Mouse (Mus musculus) liver, embryonic 14.5 days (tissue): ENCODE measurements at regions not wholly inside any gene's neighbourhood (a gene's known extent, or its start where the extent isn't known, plus 50 kb on each side); places are given as distances from the start of the nearest gene placed in this dataset. TPM values are rescaled to one million over a fixed set of nuclear protein-coding genes. Genes with fewer than 3 reads are reported as not detected.

Source experiments
- ATAC-seq: fragments of 200-750 bp; cut with Nextera tagmentation; 2 replicates; pipeline ENCODE4 v1.8.0; 2017; ENCODE audit warnings: moderate number of reproducible peaks, mild to moderate bottlenecking, moderate library complexity; ENCODE audit not compliant: insufficient read depth
- DNase-seq, 3 experiments: peaks; one replicate each; pipeline ENCODE4 v3.0.0-alpha.2; 2012 to 2013; ENCODE audit warnings: low read depth in 3 of 3, low spot score in 3 of 3
- H3K27ac ChIP-seq: fragments of 300-500 bp; sonication (generic); 2 replicates; pipeline ENCODE4 v1.5.1; 2014; ENCODE audit warnings: moderate library complexity, mild to moderate bottlenecking, control low read depth, inconsistent platforms
- H3K27me3 ChIP-seq: fragments of 300-500 bp; sonication (generic); 2 replicates; pipeline ENCODE4 v1.6.1; 2014; ENCODE audit warnings: mild to moderate bottlenecking, low read length, moderate library complexity; ENCODE audit not compliant: control insufficient read depth, insufficient read depth
- H3K36me3 ChIP-seq: fragments of 300-500 bp; sonication (generic); replicated peaks from 2 replicates; pipeline ENCODE4 v1.6.1; 2014; ENCODE audit warnings: low read depth; ENCODE audit not compliant: control insufficient read depth, insufficient read depth
- H3K4me1 ChIP-seq, 2 experiments: fragments of 200-500 bp in 1 of 2; fragments of 300-500 bp in 1 of 2; sonication (generic) in 1 of 2; replicated peaks; 2 replicates each; pipeline ENCODE4 v1.6.1; 2012 to 2014; ENCODE audit warnings: antibody characterized with exemption in 1 of 2, inconsistent platforms in 1 of 2, low read length in 1 of 2; ENCODE audit not compliant: control insufficient read depth in 2 of 2, insufficient read depth in 2 of 2
- H3K4me2 ChIP-seq: fragments of 300-500 bp; sonication (generic); 2 replicates; pipeline ENCODE4 v1.6.1; 2014; ENCODE audit warnings: low read depth, mild to moderate bottlenecking, control low read depth, moderate library complexity
- H3K4me3 ChIP-seq, 2 experiments: fragments of 200-500 bp in 1 of 2; fragments of 300-500 bp in 1 of 2; sonication (generic) in 1 of 2; 2 replicates each; pipeline ENCODE4 v1.5.1; 2012 to 2014; ENCODE audit warnings: low read depth in 2 of 2, low read length in 2 of 2, mild to moderate bottlenecking in 2 of 2, control low read depth in 1 of 2, inconsistent platforms in 1 of 2, moderate library complexity in 1 of 2; ENCODE audit not compliant: insufficient read depth in 1 of 2
- H3K9ac ChIP-seq: fragments of 300-500 bp; sonication (generic); replicated peaks from 2 replicates; pipeline ENCODE4 v1.6.1; 2014; ENCODE audit warnings: mild to moderate bottlenecking, control low read depth, moderate library complexity
- H3K9me3 ChIP-seq: fragments of 300-500 bp; sonication (generic); 2 replicates; pipeline ENCODE4 v1.6.1; 2016; ENCODE audit warnings: low read length, mixed read lengths; ENCODE audit not compliant: control insufficient read depth
- CTCF ChIP-seq: IDR thresholded peaks from 2 replicates; pipeline ENCODE4 v1.5.1; 2016; ENCODE audit warnings: antibody characterized with exemption, low read depth, control low read depth
- EP300 ChIP-seq: IDR thresholded peaks from 2 replicates; pipeline ENCODE4 v1.6.1; 2016; ENCODE audit warnings: antibody characterized with exemption, low read depth
- WGBS: fragments of 180-500 bp; shearing (Covaris S2); extraction: QIAGEN DNeasy Blood & Tissue Kit; methylation state at CpG from one replicate; pipeline ENCODE4 v1.1.7; 2014; ENCODE audit not compliant: insufficient replicate concordance; 5-methylcytosine and 5-hydroxymethylcytosine counted together
- microRNA-seq: library from miRNA; unstranded; fragments of <30 nt; microRNA quantifications from one replicate; pipeline ENCODE4, GENCODE M21; 2016

- Histone ChIP-seq H3K9me3 (no peaks in the 10 kb centered on the region), H3K4me3 (no peak overlapping the region), H3K4me1 (no peaks in the 10 kb centered on the region), H3K27me3 (no peaks in the 10 kb centered on the region), H3K27ac (no peak overlapping the region), H3K4me2 (no peak overlapping the region), H3K36me3 (no peaks in the 10 kb centered on the region), H3K9ac (no peak overlapping the region)
- DNase-seq (no peak), ATAC-seq (no peak)
- TF ChIP-seq EP300 (no peak), CTCF (no peak)
- 57% methylated on average over 2 of the region's 2 CpGs for WGBS
Observed at GRCm38 (mm10) chr3:33219271-33220065, 76.4 kb upstream of the Pex5l start.

- Histone ChIP-seq H3K4me2 (no peak overlapping the region), H3K9ac (no peak overlapping the region), H3K27me3 (no peaks in the 10 kb centered on the region), H3K36me3 (no peaks in the 10 kb centered on the region), H3K4me3 (no peak overlapping the region), H3K27ac (no peak overlapping the region), H3K4me1 (no peaks in the 10 kb centered on the region), H3K9me3 (no peaks in the 10 kb centered on the region)
- DNase-seq (no peak), ATAC-seq (no peak)
- 52% methylated on average over 2 of the region's 2 CpGs for WGBS
- TF ChIP-seq EP300 = no peak
- no peak for TF ChIP-seq CTCF
Observed at GRCm38 (mm10) chr3:33218291-33218690, 75.2 kb upstream of the Pex5l start.

- Histone ChIP-seq H3K4me1 (no peaks in the 10 kb centered on the region), H3K27ac (no peak overlapping the region), H3K9ac (no peak overlapping the region), H3K9me3 (no peaks in the 10 kb centered on the region), H3K27me3 (no peaks in the 10 kb centered on the region), H3K36me3 (no peaks in the 10 kb centered on the region), H3K4me2 (no peak overlapping the region), H3K4me3 (no peak overlapping the region)
- TF ChIP-seq CTCF (no peak), EP300 (no peak)
- no peak for DNase-seq
- WGBS = 54% methylated on average over 18 of the region's 18 CpGs
- no peak for ATAC-seq
Observed at GRCm38 (mm10) chr3:33217360-33218034, 74.5 kb upstream of the Pex5l start.

- H3K4me2 ChIP-seq = no peak overlapping the region
- TF ChIP-seq CTCF = no peak
- no peak for TF ChIP-seq EP300
- DNase-seq = no peak
- H3K36me3 ChIP-seq = no peaks in the 10 kb centered on the region
- H3K4me3 ChIP-seq = no peak overlapping the region
- H3K9ac ChIP-seq = no peak overlapping the region
- no peaks in the 10 kb centered on the region for H3K9me3 ChIP-seq
- H3K27ac ChIP-seq = no peak overlapping the region
- no peaks in the 10 kb centered on the region for H3K4me1 ChIP-seq
- ATAC-seq = no peak
- WGBS = 52% methylated on average over 4 of the region's 4 CpGs
- H3K27me3 ChIP-seq = no peaks in the 10 kb centered on the region
Observed at GRCm38 (mm10) chr3:33211224-33211817, 68.3 kb upstream of the Pex5l start.

Small RNA genes in the stretch of these regions (microRNA-seq; reads per million reads assigned to microRNA genes)
- not detected for gene Gm27974
